Mouse (Mus musculus) kidney, postnatal 0 days (tissue): ENCODE measurements around the gene Appl1. TPM values are rescaled to one million over a fixed set of nuclear protein-coding genes. Genes with fewer than 3 reads are reported as not detected.
"Not testable (repeated sequence)": the region's sequence is repeated elsewhere in the genome, so short reads cannot be mapped to it uniquely, and the experiment has no call there.

Source experiments
- ATAC-seq: fragments of 200-750 bp; cut with Nextera tagmentation; replicated peaks from 2 replicates; pipeline ENCODE4 v1.8.0; 2017; ENCODE audit warnings: low read depth, moderate number of reproducible peaks, moderate TSS enrichment, moderate library complexity; ENCODE audit not compliant: low FRiP score
- DNase-seq: peaks from one replicate; pipeline ENCODE4 v3.0.0-alpha.2; 2016; ENCODE audit warnings: low spot score
- H3K27ac ChIP-seq: fragments of 300-500 bp; sonication (generic); 2 replicates; pipeline ENCODE4 v1.5.1; 2014; ENCODE audit warnings: mild to moderate bottlenecking
- H3K27me3 ChIP-seq: fragments of 300-500 bp; sonication (generic); 2 replicates; pipeline ENCODE4 v1.6.1; 2014; ENCODE audit warnings: low read length, mixed read lengths; ENCODE audit not compliant: insufficient read depth
- H3K36me3 ChIP-seq: fragments of 300-500 bp; sonication (generic); 2 replicates; pipeline ENCODE4 v1.6.1; 2014; ENCODE audit warnings: low read length, mixed read lengths; ENCODE audit not compliant: insufficient read depth
- H3K4me1 ChIP-seq: fragments of 300-500 bp; sonication (generic); replicated peaks from 2 replicates; pipeline ENCODE4 v1.6.1; 2014; ENCODE audit warnings: antibody characterized with exemption, low read length, mixed read lengths; ENCODE audit not compliant: insufficient read depth
- H3K4me2 ChIP-seq: fragments of 300-500 bp; sonication (generic); 2 replicates; pipeline ENCODE4 v1.6.1; 2014; ENCODE audit warnings: mild to moderate bottlenecking, low read length, moderate library complexity, mixed read lengths
- H3K4me3 ChIP-seq: fragments of 300-500 bp; sonication (generic); replicated peaks from 2 replicates; pipeline ENCODE4 v1.5.1; 2014; ENCODE audit warnings: low read depth, low read length
- H3K9ac ChIP-seq: fragments of 300-500 bp; sonication (generic); 2 replicates; pipeline ENCODE4 v1.6.1; 2014; ENCODE audit warnings: low read depth, low read length
- H3K9me3 ChIP-seq: fragments of 300-500 bp; sonication (generic); replicated peaks from 2 replicates; pipeline ENCODE4 v1.6.1; 2016; ENCODE audit warnings: low read length, inconsistent platforms, mixed read lengths
- CTCF ChIP-seq: IDR thresholded peaks from 2 replicates; pipeline ENCODE4 v1.5.1; 2016; ENCODE audit warnings: antibody characterized with exemption, low read depth, mild to moderate bottlenecking, moderate library complexity
- WGBS: fragments of 180-500 bp; shearing (Covaris S2); extraction: QIAGEN DNeasy Blood & Tissue Kit; methylation state at CpG from one replicate; pipeline ENCODE4 v1.1.7; 2014; 5-methylcytosine and 5-hydroxymethylcytosine counted together
- polyA plus RNA-seq: library from polyadenylated mRNA; unstranded; fragments of >200 nt; fragmentation: Nextera tagmentation; extraction: Ambion mirVana; gene quantifications from 2 replicates; pipeline ENCODE4 v1.2.1, GENCODE M21; 2015

The Appl1 gene
- polyA plus RNA-seq, 1 experiment from 2014 or later, result 36.6 TPM

DNA sequence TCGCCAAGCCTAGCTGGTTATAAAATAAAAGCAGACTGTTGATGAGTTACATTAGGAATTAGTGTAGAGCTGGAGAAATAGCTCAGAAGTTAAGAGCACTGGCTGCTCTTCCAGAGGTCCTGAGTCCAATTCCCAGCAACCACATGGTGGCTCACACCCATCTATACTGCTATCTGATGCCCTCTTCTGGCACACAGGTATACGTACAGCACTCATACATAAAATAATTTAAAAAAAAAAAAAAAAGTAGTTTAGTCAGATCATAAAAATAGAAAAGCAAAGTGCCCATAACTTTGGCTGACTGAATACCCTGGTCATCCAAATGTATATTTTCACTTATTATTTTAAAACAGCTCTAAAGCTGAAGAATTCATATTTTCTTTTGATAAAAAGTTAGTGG, 2.1 kb upstream of the Appl1 start:
- no peak overlapping the region for H3K4me2 ChIP-seq
- no peak overlapping the region for H3K27ac ChIP-seq
- H3K36me3 ChIP-seq, result no peaks in the 10 kb centered on the region
- 0 out of 2 replicates have a peak, but pooled peaks cover 3% of the 10 kb centered on the region for H3K4me1 ChIP-seq
- H3K9ac ChIP-seq, result no peak overlapping the region
- no peaks in the 10 kb centered on the region for H3K9me3 ChIP-seq
- ATAC-seq (no peak), DNase-seq (no peak)
- H3K4me3 ChIP-seq, result no peak overlapping the region
- peak; percentile 30; the same call in 1 of the 2 replicates for TF ChIP-seq CTCF
- 72% methylated on average over 2 of the region's 2 CpGs for WGBS
- no peaks in the 10 kb centered on the region for H3K27me3 ChIP-seq

DNA sequence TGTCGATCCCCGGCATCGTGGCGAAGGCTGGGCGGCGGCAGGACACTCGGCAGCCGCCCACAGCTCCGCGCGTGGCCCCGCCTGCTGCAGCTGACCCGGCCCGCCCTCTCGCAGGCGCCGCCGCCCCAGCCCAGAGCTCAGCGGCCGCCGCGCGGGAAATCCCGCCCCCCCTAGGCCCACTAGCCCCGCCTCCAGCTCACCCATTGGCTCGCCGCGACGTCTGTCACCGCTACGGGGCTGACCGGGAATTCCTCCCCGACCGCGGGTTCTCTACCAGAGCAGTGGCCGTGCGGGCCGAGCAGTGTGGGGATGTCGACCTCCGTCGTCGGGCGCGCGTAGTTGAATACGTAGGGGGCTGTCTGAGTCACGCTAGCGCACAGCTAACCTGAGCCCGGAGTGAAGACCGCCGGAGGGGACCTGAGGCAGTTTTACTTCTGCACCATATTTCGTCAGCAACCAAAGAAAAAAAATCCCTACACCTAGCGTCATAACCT, 546 bp downstream of the Appl1 start:
- under 1% methylated on average over 51 of the region's 53 CpGs for WGBS

DNA sequence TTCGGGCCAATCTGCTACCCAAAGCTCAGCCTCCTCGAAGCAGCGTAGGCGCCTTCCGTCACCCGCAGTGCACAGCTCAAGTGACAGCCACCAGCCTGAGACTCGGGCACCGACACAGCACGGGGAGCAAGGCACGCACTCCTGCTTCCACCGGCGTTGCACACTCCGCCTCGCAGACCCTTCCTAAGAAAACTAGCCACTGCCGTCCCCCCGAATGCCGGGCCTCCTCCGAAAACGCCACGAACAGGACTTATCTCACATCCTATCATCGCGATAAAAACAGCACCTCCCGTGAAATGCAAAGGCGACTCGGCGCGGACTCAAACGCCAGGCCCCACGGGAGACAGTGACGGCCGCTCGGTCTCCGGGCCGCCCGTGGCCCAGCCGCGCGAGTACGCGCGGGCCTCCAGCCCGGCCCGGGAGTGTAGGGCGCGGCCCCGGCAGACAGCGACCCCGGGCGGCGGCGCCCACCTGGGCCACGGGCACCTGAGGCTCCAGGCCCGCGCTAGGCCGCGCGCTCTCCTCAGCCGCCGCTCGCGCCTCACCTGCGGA, 1.1 kb downstream of the Appl1 start:
- Histone ChIP-seq H3K27ac (peak overlapping the region; percentile 94), H3K27me3 (no peaks in the 10 kb centered on the region), H3K36me3 (no peaks in the 10 kb centered on the region), H3K4me3 (peak overlapping the region; percentile 93), H3K4me1 (0 out of 2 replicates have a peak, but pooled peaks cover 3% of the 10 kb centered on the region), H3K9me3 (no peaks in the 10 kb centered on the region), H3K9ac (peak overlapping the region; percentile 97), H3K4me2 (peak overlapping the region; percentile 57)
- DNase-seq, result peak; percentile 81
- TF ChIP-seq CTCF, result no peak
- ATAC-seq, result no peak; the same call in 1 of the 2 replicates
- under 1% methylated on average over 51 of the region's 62 CpGs for WGBS

More for the DNA sequence above, 546 bp downstream of the Appl1 start:
- Histone ChIP-seq H3K4me3 (peak overlapping the region; percentile 93), H3K9me3 (no peaks in the 10 kb centered on the region), H3K36me3 (no peaks in the 10 kb centered on the region), H3K27ac (peak overlapping the region; percentile 94), H3K27me3 (no peaks in the 10 kb centered on the region), H3K9ac (peak overlapping the region; percentile 97), H3K4me1 (0 out of 2 replicates have a peak, but pooled peaks cover 3% of the 10 kb centered on the region), H3K4me2 (peak overlapping the region; percentile 61)
- peak; percentile 97 for DNase-seq
- peak; percentile 99 for ATAC-seq
- no peak for TF ChIP-seq CTCF

DNA sequence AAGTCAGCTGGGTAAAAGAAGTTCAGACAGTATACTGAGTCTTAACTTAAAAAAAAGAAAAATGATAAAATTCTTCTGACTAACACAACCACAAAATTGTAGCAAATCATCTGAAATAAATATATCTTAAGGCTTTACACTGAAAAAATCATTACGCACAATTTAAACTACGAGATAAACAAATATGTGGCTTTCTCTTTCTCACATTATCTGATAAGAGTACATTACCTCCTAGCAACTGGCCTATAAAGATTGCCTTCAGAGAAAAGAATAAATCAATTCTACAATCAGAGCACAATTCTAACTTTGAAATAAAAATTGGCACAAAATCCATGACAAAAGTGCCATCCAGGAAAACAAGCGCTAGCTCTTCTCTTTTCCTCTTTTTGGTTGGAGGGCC, 1.9 kb downstream of the Appl1 start:
- Histone ChIP-seq H3K4me2 (peak overlapping the region; percentile 57), H3K9ac (peak overlapping the region; percentile 97; the same call in 1 of the 2 replicates), H3K27me3 (no peaks in the 10 kb centered on the region), H3K4me1 (0 out of 2 replicates have a peak, but pooled peaks cover 3% of the 10 kb centered on the region), H3K4me3 (peak overlapping the region; percentile 93), H3K9me3 (no peaks in the 10 kb centered on the region), H3K27ac (no peak overlapping the region), H3K36me3 (no peaks in the 10 kb centered on the region)
- no peak for TF ChIP-seq CTCF
- ATAC-seq (no peak), DNase-seq (no peak)
- WGBS, result 67% methylated on average over 3 of the region's 3 CpGs

DNA sequence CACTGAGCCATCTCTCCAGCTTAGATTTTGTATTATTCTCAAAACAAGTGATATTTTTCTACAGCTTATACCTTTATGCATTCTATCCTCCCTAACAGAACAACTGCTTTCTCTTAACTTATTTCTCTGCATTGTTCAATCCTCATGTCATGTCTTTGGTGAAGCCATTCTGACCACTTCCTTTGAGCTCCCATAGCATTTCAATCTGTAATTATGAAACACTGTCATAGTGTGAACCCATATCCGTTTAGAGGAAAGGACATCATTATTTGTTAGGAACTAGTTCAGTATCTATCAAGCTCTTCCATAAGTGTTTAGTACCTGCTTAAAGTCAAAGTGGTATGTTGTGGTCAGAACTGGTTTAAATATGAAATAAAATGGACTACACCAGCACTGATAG, 10.5 kb downstream of the Appl1 start:
- Histone ChIP-seq H3K9ac (no peak overlapping the region), H3K27me3 (no peaks in the 10 kb centered on the region), H3K27ac (no peak overlapping the region), H3K4me2 (no peak overlapping the region), H3K4me1 (no peaks in the 10 kb centered on the region), H3K4me3 (no peak overlapping the region), H3K9me3 (no peaks in the 10 kb centered on the region), H3K36me3 (peaks cover 17% of the 10 kb centered on the region)
- no peak for DNase-seq
- TF ChIP-seq CTCF, result no peak
- 90% methylated on average over 1 of the region's 1 CpGs for WGBS
- ATAC-seq, result no peak

DNA sequence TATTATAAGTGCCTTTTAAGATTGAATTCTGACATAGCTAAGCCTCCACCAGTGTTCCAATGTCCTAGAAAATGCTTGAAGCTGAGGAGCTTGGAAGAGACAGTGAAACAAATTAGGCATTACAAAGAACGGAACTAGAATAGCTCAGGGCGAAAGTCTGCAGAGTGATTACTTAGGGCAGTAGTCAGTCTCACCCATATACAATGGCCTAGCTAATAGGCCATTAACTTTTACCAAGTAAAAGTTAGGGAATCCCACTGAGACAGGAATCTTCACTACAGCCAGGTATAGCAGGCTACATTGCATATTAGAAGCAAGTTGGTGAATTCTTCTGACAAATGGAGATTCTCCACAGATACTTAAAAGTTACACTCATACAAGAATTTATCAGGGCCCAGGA, 14.9 kb downstream of the Appl1 start:
- WGBS, result 93% methylated on average over 2 of the region's 2 CpGs
- not testable (repeated sequence) for H3K27ac ChIP-seq, H3K4me1 ChIP-seq, H3K27me3 ChIP-seq, H3K36me3 ChIP-seq, ATAC-seq, H3K4me3 ChIP-seq, H3K4me2 ChIP-seq, H3K9me3 ChIP-seq, H3K9ac ChIP-seq, DNase-seq

DNA sequence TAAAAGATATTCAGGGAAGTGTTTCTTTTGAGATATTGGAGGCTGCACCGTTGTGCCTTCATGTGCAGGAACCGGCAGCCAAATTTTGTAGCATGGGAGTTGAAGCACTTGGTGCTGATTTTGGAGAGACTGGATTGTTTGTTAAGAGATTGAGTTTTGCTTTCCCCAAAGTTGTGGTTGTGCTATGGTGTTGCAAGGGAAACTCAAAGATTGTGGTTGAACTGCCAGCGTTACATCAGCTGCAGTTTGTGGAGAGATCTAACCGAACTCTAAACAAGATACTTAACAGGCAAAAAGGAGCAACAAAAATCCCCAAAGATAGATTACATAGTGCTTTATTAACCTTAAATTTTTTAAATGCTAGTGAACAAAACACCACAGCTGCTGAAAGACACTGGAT, 35.5 kb downstream of the Appl1 start:
- no peak overlapping the region for H3K9ac ChIP-seq
- no peaks in the 10 kb centered on the region for H3K4me1 ChIP-seq
- ATAC-seq (no peak), DNase-seq (no peak)
- no peak overlapping the region for H3K4me2 ChIP-seq
- no peak overlapping the region for H3K4me3 ChIP-seq
- H3K9me3 ChIP-seq, result no peaks in the 10 kb centered on the region
- no peak overlapping the region for H3K27ac ChIP-seq
- WGBS, result 93% methylated on average over 4 of the region's 4 CpGs
- H3K27me3 ChIP-seq, result no peaks in the 10 kb centered on the region
- H3K36me3 ChIP-seq, result peaks cover 6% of the 10 kb centered on the region; the same call in 1 of the 2 replicates
- no peak for TF ChIP-seq CTCF
